Mouse (Mus musculus): ENCODE data around the gene Gm21976. TPM values are rescaled to one million over a fixed set of nuclear protein-coding genes. Genes with fewer than 3 reads are reported as not detected.

Gene Gm21976
- polyA plus RNA-seq (2012; ENCODE audit: insufficient read depth, insufficient read length, missing spikeins) = not detected in 2 replicates

GRCm38 (mm10) chr13:98279686-98280085 lies at the start of gene Gm21976:
Gene Gm21976, plus strand, starts transcription at chr13:98279887.
- Histone ChIP-seq H3K4me3 (ENCODE audit: insufficient read depth, low read depth, low read length) (no peak within 1 kb of the TSS), H3K4me1 (ENCODE audit: control insufficient read depth, insufficient read depth, insufficient read length, low read length) (no peaks in the 10 kb centered on the region)

GRCm38 (mm10) chr13:98230511-98230910 lies 49.2 kb upstream of the Gm21976 start:
- Histone ChIP-seq H3K4me3 (ENCODE audit: insufficient read depth, low read depth, low read length) (no peak overlapping the region), H3K27ac (replicated peaks; ENCODE audit: low read depth, low read length) (no peak overlapping the region), H3K4me1 (ENCODE audit: control insufficient read depth, insufficient read depth, insufficient read length, low read length) (no peaks in the 10 kb centered on the region)

More at GRCm38 (mm10) chr13:98279686-98280085, at the start of gene Gm21976:
- no peak within 1 kb of the TSS for H3K27ac ChIP-seq (replicated peaks; ENCODE audit: low read depth, low read length)

GRCm38 (mm10) chr13:98235451-98235850 lies 44.2 kb upstream of the Gm21976 start:
- H3K4me1 ChIP-seq (ENCODE audit: control insufficient read depth, insufficient read depth, insufficient read length, low read length) = no peaks in the 10 kb centered on the region
- H3K4me3 ChIP-seq (ENCODE audit: insufficient read depth, low read depth, low read length) = no peak overlapping the region
- no peak overlapping the region for H3K27ac ChIP-seq (replicated peaks; ENCODE audit: low read depth, low read length)

- no peaks in the 10 kb centered on the region for H3K4me1 ChIP-seq (ENCODE audit: control insufficient read depth, insufficient read depth, insufficient read length, low read length)
- no peak overlapping the region for H3K27ac ChIP-seq (replicated peaks; ENCODE audit: low read depth, low read length)
- H3K4me3 ChIP-seq (ENCODE audit: insufficient read depth, low read depth, low read length) = no peak overlapping the region
These were observed 39.6 kb upstream of the Gm21976 start for GRCm38 (mm10) chr13:98239978-98240641.

GRCm38 (mm10) chr13:98241531-98242282 lies 38.0 kb upstream of the Gm21976 start:
- Histone ChIP-seq H3K27ac (replicated peaks; ENCODE audit: low read depth, low read length) (no peak overlapping the region), H3K4me3 (ENCODE audit: insufficient read depth, low read depth, low read length) (no peak overlapping the region), H3K4me1 (ENCODE audit: control insufficient read depth, insufficient read depth, insufficient read length, low read length) (no peaks in the 10 kb centered on the region)

GRCm38 (mm10) chr13:98244571-98245350 lies 34.9 kb upstream of the Gm21976 start:
- Histone ChIP-seq H3K27ac (replicated peaks; ENCODE audit: low read depth, low read length) (no peak overlapping the region), H3K4me3 (ENCODE audit: insufficient read depth, low read depth, low read length) (no peak overlapping the region), H3K4me1 (ENCODE audit: control insufficient read depth, insufficient read depth, insufficient read length, low read length) (no peaks in the 10 kb centered on the region)

GRCm38 (mm10) chr13:98245386-98245785 lies 34.3 kb upstream of the Gm21976 start:
- no peak overlapping the region for H3K27ac ChIP-seq (replicated peaks; ENCODE audit: low read depth, low read length)
- H3K4me1 ChIP-seq (ENCODE audit: control insufficient read depth, insufficient read depth, insufficient read length, low read length) = no peaks in the 10 kb centered on the region
- no peak overlapping the region for H3K4me3 ChIP-seq (ENCODE audit: insufficient read depth, low read depth, low read length)

- H3K27ac ChIP-seq (replicated peaks; ENCODE audit: low read depth, low read length) = no peak overlapping the region
- no peaks in the 10 kb centered on the region for H3K4me1 ChIP-seq (ENCODE audit: control insufficient read depth, insufficient read depth, insufficient read length, low read length)
- no peak overlapping the region for H3K4me3 ChIP-seq (ENCODE audit: insufficient read depth, low read depth, low read length)
These were observed 30.1 kb upstream of the Gm21976 start for GRCm38 (mm10) chr13:98249594-98249993.

- Histone ChIP-seq H3K4me1 (ENCODE audit: control insufficient read depth, insufficient read depth, insufficient read length, low read length) (no peaks in the 10 kb centered on the region), H3K27ac (replicated peaks; ENCODE audit: low read depth, low read length) (no peak overlapping the region), H3K4me3 (ENCODE audit: insufficient read depth, low read depth, low read length) (no peak overlapping the region)
These were observed 24.8 kb upstream of the Gm21976 start for GRCm38 (mm10) chr13:98254921-98255320.

- Histone ChIP-seq H3K4me1 (ENCODE audit: control insufficient read depth, insufficient read depth, insufficient read length, low read length) (peaks cover 3% of the 10 kb centered on the region; the same call in 1 of the 2 replicates), H3K4me3 (ENCODE audit: insufficient read depth, low read depth, low read length) (peak within 1 kb of the TSS; percentile 96), H3K27ac (replicated peaks; ENCODE audit: low read depth, low read length) (peak within 1 kb of the TSS; percentile 46)
These were observed 16.8 kb upstream of the Gm21976 start, which contains the start of the genes Utp15 and Ankra2 for GRCm38 (mm10) chr13:98262636-98263457. Gene Utp15, minus strand, starts transcription at chr13:98263041. Gene Ankra2, plus strand, starts transcription at chr13:98263074.

GRCm38 (mm10) chr13:98263458-98263987 lies 16.2 kb upstream of the Gm21976 start:
- H3K4me1 ChIP-seq (ENCODE audit: control insufficient read depth, insufficient read depth, insufficient read length, low read length) = peaks cover 3% of the 10 kb centered on the region; the same call in 1 of the 2 replicates
- peak overlapping the region; percentile 90 for H3K4me3 ChIP-seq (ENCODE audit: insufficient read depth, low read depth, low read length)
- H3K27ac ChIP-seq (replicated peaks; ENCODE audit: low read depth, low read length) = peak overlapping the region; percentile 46

- Histone ChIP-seq H3K27ac (replicated peaks; ENCODE audit: low read depth, low read length) (no peak overlapping the region; the same call in 1 of the 2 replicates), H3K4me1 (ENCODE audit: control insufficient read depth, insufficient read depth, insufficient read length, low read length) (peaks cover 3% of the 10 kb centered on the region; the same call in 1 of the 2 replicates), H3K4me3 (ENCODE audit: insufficient read depth, low read depth, low read length) (peak overlapping the region; percentile 90)
These were observed 15.6 kb upstream of the Gm21976 start for GRCm38 (mm10) chr13:98264111-98264510.

GRCm38 (mm10) chr13:98274023-98274422 lies 5.7 kb upstream of the Gm21976 start:
- no peak overlapping the region for H3K4me3 ChIP-seq (ENCODE audit: insufficient read depth, low read depth, low read length)
- H3K4me1 ChIP-seq (ENCODE audit: control insufficient read depth, insufficient read depth, insufficient read length, low read length) = no peaks in the 10 kb centered on the region
- H3K27ac ChIP-seq (replicated peaks; ENCODE audit: low read depth, low read length) = no peak overlapping the region

- Histone ChIP-seq H3K4me3 (ENCODE audit: insufficient read depth, low read depth, low read length) (no peak overlapping the region), H3K27ac (replicated peaks; ENCODE audit: low read depth, low read length) (no peak overlapping the region), H3K4me1 (ENCODE audit: control insufficient read depth, insufficient read depth, insufficient read length, low read length) (no peaks in the 10 kb centered on the region)
These were observed 4.0 kb upstream of the Gm21976 start for GRCm38 (mm10) chr13:98275646-98276045.

Data from brown adipose tissue, adult 24 weeks (tissue).